In genomic region chrX:51018786-51019179, GRCm38 (mm10) we compare ENCODE assay signal across 8 mouse cellular contexts. TPM values are rescaled to one million over a fixed set of nuclear protein-coding genes. Genes with fewer than 3 reads are reported as not detected.
DNase-seq lines count a peak whose midpoint lies in the region; ATAC-seq and TF ChIP-seq lines count a peak whose summit lies in the region.

No protein-coding gene starts in this region.

- no peaks in the 10 kb centered on the region for H3K4me1 ChIP-seq in embryonic facial prominence, embryonic 14.5 days (ENCODE audit: control insufficient read depth, insufficient read depth, low read length)
- H3K4me1 ChIP-seq in kidney, embryonic 14.5 days (ENCODE audit: control insufficient read depth, insufficient read depth, low read length): no peaks in the 10 kb centered on the region
- H3K4me1 ChIP-seq in liver, adult 2 months (ENCODE audit: control insufficient read depth, insufficient read depth, low read length): peaks cover 6% of the 10 kb centered on the region

- no peak for TF ChIP-seq CTCF in C2C12 (IDR thresholded peaks at IDR 0.05; ENCODE audit: control insufficient read depth, insufficient read depth, insufficient read length)
- TF ChIP-seq CTCF in liver, adult 2 months (IDR thresholded peaks at IDR 0.05; ENCODE audit: low read depth, low read length): no peak

- peak overlapping the region; percentile 58 for H3K4me2 ChIP-seq in embryonic facial prominence, embryonic 14.5 days (ENCODE audit: low read depth, low read length)
- H3K4me2 ChIP-seq in kidney, embryonic 14.5 days (replicated peaks; ENCODE audit: low read depth, low read length): peak overlapping the region; percentile 39

- WGBS in embryonic facial prominence, embryonic 14.5 days: 24% methylated on average over 15 of the region's 32 CpGs
- 44% methylated on average over 31 of the region's 32 CpGs for WGBS in kidney, embryonic 14.5 days
- WGBS in liver, adult 2 months: under 1% methylated on average over 28 of the region's 32 CpGs

- peak overlapping the region; percentile 84 for H3ac ChIP-seq in C2C12 (ENCODE audit: control insufficient read depth, insufficient read length, low read depth)

- peaks cover 21% of the 10 kb centered on the region for H3K79me3 ChIP-seq in C2C12 (ENCODE audit: low read depth)

- TF ChIP-seq POLR2A in liver, adult 2 months (IDR thresholded peaks at IDR 0.05; ENCODE audit: extremely low read depth, insufficient read depth, low read length): no peak

- peak; percentile 46 to 54 for DNase-seq in adrenal gland, postnatal 4 days (ENCODE audit: low spot score in 2 of 2)
- DNase-seq in embryonic facial prominence, embryonic 14.5 days (ENCODE audit: low spot score): peak; percentile 88
- DNase-seq in heart, adult 9 months (ENCODE audit: low spot score in 2 of 2): peak; percentile 76 to 77
- peak; percentile 74 for DNase-seq in liver, adult 2 months (ENCODE audit: extremely low read depth, low read depth, low spot score)
- DNase-seq in splenic B cell, adult 2 months (ENCODE audit: low read depth, low spot score): peak; percentile 83

- peak; percentile 89 for ATAC-seq in embryonic facial prominence, embryonic 14.5 days (ENCODE audit: low read depth)
- ATAC-seq in kidney, embryonic 14.5 days (ENCODE audit: low FRiP score, low TSS enrichment): peak; percentile 91
- ATAC-seq in monocyte, adult 5-6 weeks (replicated peaks; ENCODE audit: insufficient number of reproducible peaks, low FRiP score, low TSS enrichment, poor library complexity, severe bottlenecking): peak; percentile 80

- peaks cover 32% of the 10 kb centered on the region for H3K79me2 ChIP-seq in C2C12 (ENCODE audit: control insufficient read depth, insufficient read depth)
- H3K79me2 ChIP-seq in liver, adult 2 months (ENCODE audit: control insufficient read depth, insufficient read depth, low read length): no peaks in the 10 kb centered on the region; the same call in 1 of the 2 replicates

- peak overlapping the region; percentile 29 for H3K4me3 ChIP-seq in C2C12 (ENCODE audit: insufficient read depth, poor library complexity, severe bottlenecking)
- H3K4me3 ChIP-seq in embryonic facial prominence, embryonic 14.5 days (ENCODE audit: low read depth, low read length): peak overlapping the region; percentile 55
- peak overlapping the region; percentile 55 for H3K4me3 ChIP-seq in kidney, embryonic 14.5 days (ENCODE audit: low read length)
- peak overlapping the region; percentile 68 for H3K4me3 ChIP-seq in liver, adult 2 months (ENCODE audit: insufficient read depth, low read depth, low read length)

- no peaks in the 10 kb centered on the region for H3K27me3 ChIP-seq in C2C12 (ENCODE audit: control insufficient read depth, insufficient read depth, insufficient read length)
- H3K27me3 ChIP-seq in embryonic facial prominence, embryonic 14.5 days (replicated peaks; ENCODE audit: control insufficient read depth, insufficient read depth, low read length): no peaks in the 10 kb centered on the region
- no peaks in the 10 kb centered on the region for H3K27me3 ChIP-seq in kidney, embryonic 14.5 days (ENCODE audit: control insufficient read depth, insufficient read depth, low read length)
- no peaks in the 10 kb centered on the region for H3K27me3 ChIP-seq in liver, adult 2 months (ENCODE audit: control insufficient read depth, insufficient read depth, low read length)
- no peaks in the 10 kb centered on the region for H3K27me3 ChIP-seq in splenic B cell, adult 2 months (ENCODE audit: control insufficient read depth, insufficient read depth, low read length, poor library complexity, severe bottlenecking)

- H3K27ac ChIP-seq in embryonic facial prominence, embryonic 14.5 days (replicated peaks; ENCODE audit: low read depth, low read length): peak overlapping the region; percentile 97
- H3K27ac ChIP-seq in kidney, embryonic 14.5 days (ENCODE audit: low read depth, low read length): peak overlapping the region; percentile 92
- H3K27ac ChIP-seq in liver, adult 2 months (replicated peaks; ENCODE audit: insufficient read depth, low read depth, low read length): peak overlapping the region; percentile 92

- H3K9me3 ChIP-seq in embryonic facial prominence, embryonic 14.5 days (ENCODE audit: control insufficient read depth, low read length): no peaks in the 10 kb centered on the region
- no peaks in the 10 kb centered on the region for H3K9me3 ChIP-seq in kidney, embryonic 14.5 days (ENCODE audit: control insufficient read depth, low read length)

- peak overlapping the region; percentile 88 for H3K9ac ChIP-seq in embryonic facial prominence, embryonic 14.5 days (ENCODE audit: low read depth, low read length)
- peak overlapping the region; percentile 78; the same call in 1 of the 2 replicates for H3K9ac ChIP-seq in kidney, embryonic 14.5 days (ENCODE audit: low read depth, low read length)
- H3K9ac ChIP-seq in liver, adult 2 months (ENCODE audit: low read depth, low read length): peak overlapping the region; percentile 76

- H3K36me3 ChIP-seq in C2C12 (ENCODE audit: control insufficient read depth, insufficient read depth): peaks cover 7% of the 10 kb centered on the region
- H3K36me3 ChIP-seq in embryonic facial prominence, embryonic 14.5 days (ENCODE audit: control insufficient read depth, insufficient read depth, low read length): peaks cover 1% of the 10 kb centered on the region; the same call in 1 of the 2 replicates
- 0 out of 2 replicates have a peak, but pooled peaks cover 2% of the 10 kb centered on the region for H3K36me3 ChIP-seq in kidney, embryonic 14.5 days (ENCODE audit: control insufficient read depth, insufficient read depth, low read length)
- H3K36me3 ChIP-seq in liver, adult 2 months (ENCODE audit: control insufficient read depth, insufficient read depth, low read length): peaks cover 4% of the 10 kb centered on the region
- H3K36me3 ChIP-seq in splenic B cell, adult 2 months (ENCODE audit: control insufficient read depth, insufficient read depth, low read length, poor library complexity, severe bottlenecking): no peaks in the 10 kb centered on the region

TF ChIP-seq in C2C12, 6 proteins besides CTCF, POLR2A, EP300 and RAD21:
- no peak for TF ChIP-seq MYOG (IDR thresholded peaks at IDR 0.05; ENCODE audit: control insufficient read depth, extremely low read depth, insufficient read length)
- no peak for TF ChIP-seq FOSL1 (IDR thresholded peaks at IDR 0.05; ENCODE audit: insufficient read depth, low read length, poor library complexity, severe bottlenecking)
- no peak for TF ChIP-seq CEBPB (IDR thresholded peaks at IDR 0.05; ENCODE audit: low read depth)
- no peak for TF ChIP-seq MAX (IDR thresholded peaks at IDR 0.05)
- no peak for TF ChIP-seq MYOD1 (IDR thresholded peaks at IDR 0.05; ENCODE audit: control insufficient read depth, insufficient read length, low read depth)
- TF ChIP-seq USF1 (IDR thresholded peaks at IDR 0.05; ENCODE audit: low read depth): no peak

RNA-seq across cellular contexts. Expression of gene Rap2c, which starts 1.0 kb away (rescaled TPM):
- 6.9 TPM for polyA plus RNA-seq in C2C12 (2012; fragmentation: generic; extraction: Trizol)
- total RNA-seq in adrenal gland, postnatal 4 days (2021): 10 to 100 TPM; 32.0 to 34.1 TPM
- 36.0 and 38.0 TPM in 2 replicates for polyA plus RNA-seq in embryonic facial prominence, embryonic 14.5 days (2014; fragmentation: Nextera tagmentation; extraction: Ambion mirVana)
- 19.5 and 21.6 TPM in 2 replicates for polyA plus RNA-seq in kidney, embryonic 14.5 days (2014; fragmentation: Nextera tagmentation; extraction: Ambion mirVana)
- total RNA-seq in liver, adult 2 months (2014; rRNA removed): 15.7 and 16.3 TPM in 2 replicates
- 3.6 TPM in 2 replicates for polyA plus RNA-seq in liver, adult 2 months (2012; rRNA removed)
- 59.8 to 67.6 TPM (median 66.7 TPM) in 3 replicates for total RNA-seq in monocyte, adult 5-6 weeks (2017)

Comparison
In these comparisons a context has a peak if more than half of its experiments do, and no peak if none do; other contexts are left out.
1. Peak in every context shown above with its lines: DNase-seq, ATAC-seq, H3K4me3 ChIP-seq and H3K27ac ChIP-seq.